In the genomic region with DNA sequence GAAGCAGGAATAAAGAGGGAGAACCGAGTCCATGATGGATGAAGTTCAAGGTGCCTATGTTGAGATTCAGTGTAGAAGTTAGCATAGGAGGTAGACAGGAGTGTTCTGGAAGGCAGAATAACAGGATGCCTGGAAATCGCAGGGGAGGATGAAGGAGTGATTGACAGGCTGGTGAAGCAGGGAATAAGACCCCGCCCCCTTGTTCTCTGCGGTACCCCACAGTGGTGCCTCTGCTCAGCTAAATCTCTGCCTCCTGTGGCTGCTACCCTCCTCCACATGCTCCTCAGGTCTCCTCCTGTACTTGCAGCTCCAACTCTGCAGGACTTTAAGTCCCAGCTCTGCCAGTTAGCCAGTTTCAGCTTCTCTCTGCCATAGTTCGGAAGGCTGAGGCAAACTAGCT, we compare ENCODE assay signal across 31 mouse cellular contexts.
DNase-seq lines count a peak whose midpoint lies in the region; ATAC-seq and TF ChIP-seq lines count a peak whose summit lies in the region.
"Had no signal": no experiment of that assay in that cellular context is flagged by ENCODE, and none has a peak within 500 bp of the region (broad histone marks: within the 10 kb centered on the region; RNA-seq: fewer than 3 reads in every experiment).

No protein-coding gene starts in this region.

- no peaks in the 10 kb centered on the region for H3K36me3 ChIP-seq in hindbrain, embryonic 11.5 days (ENCODE audit: control insufficient read depth, insufficient read depth, low read length)
- no peaks in the 10 kb centered on the region for H3K36me3 ChIP-seq in hindbrain, embryonic 16.5 days (ENCODE audit: control insufficient read depth, insufficient read depth, low read length)
- no peaks in the 10 kb centered on the region for H3K36me3 ChIP-seq in midbrain, embryonic 13.5 days
- no peaks in the 10 kb centered on the region for H3K36me3 ChIP-seq in midbrain, embryonic 16.5 days (ENCODE audit: control insufficient read depth, insufficient read depth, low read length)
- no peaks in the 10 kb centered on the region for H3K36me3 ChIP-seq in forebrain, embryonic 13.5 days (ENCODE audit: poor library complexity, severe bottlenecking)
- H3K36me3 ChIP-seq: G1E; heart, embryonic 10.5 days; kidney, embryonic 15.5 days; limb, embryonic 15.5 days; lung, embryonic 15.5 days; midbrain, embryonic 15.5 days; neural tube, embryonic 13.5 days had no signal

- H3K27me3 ChIP-seq in hindbrain, embryonic 11.5 days (ENCODE audit: control insufficient read depth, insufficient read depth, low read length) = no peaks in the 10 kb centered on the region
- no peaks in the 10 kb centered on the region for H3K27me3 ChIP-seq in hindbrain, embryonic 16.5 days (replicated peaks; ENCODE audit: control insufficient read depth, insufficient read depth, low read length)
- no peaks in the 10 kb centered on the region for H3K27me3 ChIP-seq in midbrain, embryonic 13.5 days
- no peaks in the 10 kb centered on the region for H3K27me3 ChIP-seq in midbrain, embryonic 16.5 days (ENCODE audit: control insufficient read depth, insufficient read depth, low read depth, low read length)
- no peaks in the 10 kb centered on the region for H3K27me3 ChIP-seq in forebrain, embryonic 13.5 days
- H3K27me3 ChIP-seq in cerebellum, adult 2 months (ENCODE audit: control insufficient read depth, insufficient read depth, low read length) = no peaks in the 10 kb centered on the region; the same call in 1 of the 2 replicates
- H3K27me3 ChIP-seq: CH12.LX; kidney, embryonic 15.5 days; limb, embryonic 15.5 days; lung, embryonic 15.5 days; midbrain, embryonic 15.5 days; neural tube, embryonic 13.5 days; Patski had no signal

- no peak overlapping the region for H3K27ac ChIP-seq in hindbrain, embryonic 11.5 days (ENCODE audit: low read depth, low read length)
- no peak overlapping the region for H3K27ac ChIP-seq in hindbrain, embryonic 16.5 days (ENCODE audit: low read depth, low read length)
- H3K27ac ChIP-seq in midbrain, embryonic 13.5 days = no peak overlapping the region
- H3K27ac ChIP-seq in midbrain, embryonic 16.5 days (ENCODE audit: low read length) = no peak overlapping the region
- H3K27ac ChIP-seq in forebrain, embryonic 13.5 days = no peak overlapping the region
- no peak overlapping the region for H3K27ac ChIP-seq in cerebellum, adult 2 months (ENCODE audit: insufficient read depth, low read length)
- H3K27ac ChIP-seq: heart, embryonic 10.5 days; kidney, embryonic 15.5 days; limb, embryonic 15.5 days; liver, embryonic 14.5 days; lung, embryonic 15.5 days; midbrain, embryonic 15.5 days; neural tube, embryonic 13.5 days had no signal

- no peaks in the 10 kb centered on the region for H3K9me3 ChIP-seq in hindbrain, embryonic 11.5 days (ENCODE audit: control insufficient read depth, low read length)
- H3K9me3 ChIP-seq in hindbrain, embryonic 16.5 days (ENCODE audit: control insufficient read depth, low read length) = no peaks in the 10 kb centered on the region
- no peaks in the 10 kb centered on the region for H3K9me3 ChIP-seq in midbrain, embryonic 13.5 days
- no peaks in the 10 kb centered on the region for H3K9me3 ChIP-seq in midbrain, embryonic 16.5 days (replicated peaks; ENCODE audit: control insufficient read depth, low read length, poor library complexity, severe bottlenecking)
- H3K9me3 ChIP-seq in forebrain, embryonic 13.5 days (replicated peaks) = no peaks in the 10 kb centered on the region
- H3K9me3 ChIP-seq: heart, embryonic 10.5 days; kidney, embryonic 15.5 days; limb, embryonic 15.5 days; lung, embryonic 15.5 days; midbrain, embryonic 15.5 days; neural tube, embryonic 13.5 days had no signal

- TF ChIP-seq CTCF in cerebellum, adult 2 months (IDR thresholded peaks at IDR 0.05; ENCODE audit: borderline replicate concordance, insufficient read depth, low read depth, low read length) = no peak

- WGBS in hindbrain, embryonic 11.5 days = 17% methylated on average over 5 of the region's 5 CpGs
- WGBS in hindbrain, embryonic 16.5 days = 27% methylated on average over 5 of the region's 5 CpGs
- 24% methylated on average over 5 of the region's 5 CpGs for WGBS in midbrain, embryonic 13.5 days
- WGBS in midbrain, embryonic 16.5 days = 19% methylated on average over 5 of the region's 5 CpGs
- WGBS in forebrain, embryonic 13.5 days = 22% methylated on average over 5 of the region's 5 CpGs
- WGBS in cerebellum, adult 2 months = 23% methylated on average over 5 of the region's 5 CpGs

- H3K4me1 ChIP-seq in hindbrain, embryonic 11.5 days (replicated peaks; ENCODE audit: control insufficient read depth, insufficient read depth, low read length) = peaks cover 4% of the 10 kb centered on the region
- H3K4me1 ChIP-seq in hindbrain, embryonic 16.5 days (ENCODE audit: control insufficient read depth, insufficient read depth, low read depth, low read length) = no peaks in the 10 kb centered on the region; the same call in 1 of the 2 replicates
- peaks cover 10% of the 10 kb centered on the region for H3K4me1 ChIP-seq in midbrain, embryonic 13.5 days (replicated peaks)
- peaks cover 9% of the 10 kb centered on the region for H3K4me1 ChIP-seq in midbrain, embryonic 16.5 days (ENCODE audit: control insufficient read depth, insufficient read depth, low read length)
- H3K4me1 ChIP-seq in forebrain, embryonic 13.5 days = peaks cover 22% of the 10 kb centered on the region
- H3K4me1 ChIP-seq in cerebellum, adult 2 months (ENCODE audit: control insufficient read depth, insufficient read depth, low read length) = no peaks in the 10 kb centered on the region
- H3K4me1 ChIP-seq: heart, embryonic 10.5 days; kidney, embryonic 15.5 days; limb, embryonic 15.5 days had no signal

- H3K9ac ChIP-seq in hindbrain, embryonic 11.5 days (ENCODE audit: low read depth, low read length) = no peak overlapping the region
- H3K9ac ChIP-seq in hindbrain, embryonic 16.5 days (ENCODE audit: low read depth, low read length) = no peak overlapping the region
- H3K9ac ChIP-seq in midbrain, embryonic 13.5 days (replicated peaks) = no peak overlapping the region
- no peak overlapping the region for H3K9ac ChIP-seq in midbrain, embryonic 16.5 days (ENCODE audit: low read depth, low read length)
- H3K9ac ChIP-seq in forebrain, embryonic 13.5 days = no peak overlapping the region
- H3K9ac ChIP-seq: kidney, embryonic 15.5 days; limb, embryonic 15.5 days; liver, embryonic 14.5 days; lung, embryonic 15.5 days; midbrain, embryonic 15.5 days; neural tube, embryonic 13.5 days had no signal

- peak; percentile 49; the same call in 1 of the 2 replicates for ATAC-seq in hindbrain, embryonic 11.5 days (ENCODE audit: low FRiP score)
- ATAC-seq in hindbrain, embryonic 16.5 days = no peak
- ATAC-seq in midbrain, embryonic 13.5 days = 0 out of 2 replicates have a peak, but pooled peaks have one; percentile 40
- no peak; the same call in 1 of the 2 replicates for ATAC-seq in midbrain, embryonic 16.5 days
- peak; percentile 75 for ATAC-seq in forebrain, embryonic 13.5 days
- ATAC-seq: intestine, postnatal 0 days; midbrain, embryonic 15.5 days; Patski had no signal

- TF ChIP-seq POLR2A in cerebellum, adult 2 months (IDR thresholded peaks at IDR 0.05; ENCODE audit: borderline replicate concordance, insufficient read depth, low read length) = no peak

- H3K4me2 ChIP-seq in hindbrain, embryonic 11.5 days (replicated peaks; ENCODE audit: low read depth, low read length) = no peak overlapping the region
- no peak overlapping the region for H3K4me2 ChIP-seq in hindbrain, embryonic 16.5 days (ENCODE audit: low read length)
- no peak overlapping the region for H3K4me2 ChIP-seq in midbrain, embryonic 13.5 days (replicated peaks)
- no peak overlapping the region for H3K4me2 ChIP-seq in midbrain, embryonic 16.5 days (ENCODE audit: low read length)
- no peak overlapping the region for H3K4me2 ChIP-seq in forebrain, embryonic 13.5 days
- H3K4me2 ChIP-seq: kidney, embryonic 15.5 days; limb, embryonic 15.5 days; lung, embryonic 15.5 days; midbrain, embryonic 15.5 days; neural tube, embryonic 13.5 days had no signal

- H3K4me3 ChIP-seq in hindbrain, embryonic 11.5 days (ENCODE audit: low read depth, low read length) = no peak overlapping the region
- H3K4me3 ChIP-seq in hindbrain, embryonic 16.5 days (ENCODE audit: low read length) = no peak overlapping the region
- no peak overlapping the region for H3K4me3 ChIP-seq in midbrain, embryonic 13.5 days (replicated peaks)
- no peak overlapping the region for H3K4me3 ChIP-seq in midbrain, embryonic 16.5 days (ENCODE audit: low read depth, low read length)
- H3K4me3 ChIP-seq in forebrain, embryonic 13.5 days = no peak overlapping the region
- no peak overlapping the region for H3K4me3 ChIP-seq in cerebellum, adult 2 months (replicated peaks; ENCODE audit: insufficient read depth, low read depth, low read length)
- H3K4me3 ChIP-seq: heart, embryonic 10.5 days; kidney, embryonic 15.5 days; limb, embryonic 15.5 days; lung, embryonic 15.5 days; midbrain, embryonic 15.5 days; myocyte; neural tube, embryonic 13.5 days had no signal

- peak; percentile 20 for DNase-seq in hindbrain, embryonic 11.5 days (ENCODE audit: low spot score)
- DNase-seq in retina, postnatal 1 day = peak; percentile 15
- DNase-seq in cerebellum, adult 2 months = no peak
- no peak for DNase-seq in thymus, postnatal 10 days (ENCODE audit: low spot score in 2 of 2)
- DNase-seq: adrenal gland, adult 2 months; B cell, adult 2 months; cerebellum, adult 8-10 months; gastrocnemius, postnatal 10 days; heart, postnatal 4 days; kidney, postnatal 4 days; layer of hippocampus, adult 9-11 months; left cerebral cortex, postnatal 4 days; right cerebral cortex, adult 18-20 months; thymus, adult 18-20 months; thymus, postnatal 4 days had no signal

Comparison
In these comparisons a context has a peak if more than half of its experiments do, and no peak if none do; other contexts are left out.
1. ATAC-seq: peak in hindbrain, embryonic 11.5 days (single experiment), midbrain, embryonic 13.5 days (single experiment) and forebrain, embryonic 13.5 days (single experiment); none in hindbrain, embryonic 16.5 days (single experiment) and midbrain, embryonic 16.5 days (single experiment).
2. DNase-seq: peak in hindbrain, embryonic 11.5 days (single experiment) and retina, postnatal 1 day (single experiment); none in cerebellum, adult 2 months (0 of 2) and thymus, postnatal 10 days (0 of 2).